Comparison of ENCODE assay signal across 8 mouse cellular contexts in genomic region chr2:72285888-72286661, GRCm38 (mm10). TPM values are rescaled to one million over a fixed set of nuclear protein-coding genes. Genes with fewer than 3 reads are reported as not detected.
DNase-seq lines count a peak whose midpoint lies in the region; ATAC-seq and TF ChIP-seq lines count a peak whose summit lies in the region.

No protein-coding gene starts in this region.

- no peaks in the 10 kb centered on the region for H3K27me3 ChIP-seq in CH12.LX (replicated peaks)
- H3K27me3 ChIP-seq in stomach, embryonic 15.5 days (replicated peaks): no peaks in the 10 kb centered on the region

- no peak for TF ChIP-seq CTCF in CH12.LX (conservative IDR thresholded peaks at IDR 0.05 in 1 of 2, IDR thresholded peaks at IDR 0.05 in 1 of 2; ENCODE audit: low read depth in 2 of 2, low read length in 2 of 2)

- no peak for TF ChIP-seq RAD21 in CH12.LX (IDR thresholded peaks at IDR 0.05; ENCODE audit: low read depth, low read length)

- peaks cover 0 to 29% of the 10 kb centered on the region in 2 experiments; a peak in 2 of 4 replicates for H3K4me1 ChIP-seq in CH12.LX (ENCODE audit: control insufficient read depth in 1 of 2, insufficient read depth in 2 of 2)
- 0 out of 2 replicates have a peak, but pooled peaks cover 6% of the 10 kb centered on the region for H3K4me1 ChIP-seq in stomach, embryonic 15.5 days

- no peak for TF ChIP-seq POLR2A in CH12.LX (IDR thresholded peaks at IDR 0.05; ENCODE audit: low read depth, low read length)

- no peak for TF ChIP-seq EP300 in CH12.LX (IDR thresholded peaks at IDR 0.05; ENCODE audit: low read length)

- peak; percentile 59 for DNase-seq in 3T3-L1 (ENCODE audit: low read depth, low spot score)
- no peak for DNase-seq in CH12.LX (ENCODE audit: extremely low read depth)
- peak; percentile 50 to 55 for DNase-seq in cerebellum, postnatal 10 days
- DNase-seq in gastrocnemius, postnatal 36 days: peak; percentile 16 to 43
- peak; percentile 66 for DNase-seq in kidney, postnatal 10 days
- DNase-seq in right cerebral cortex, postnatal 25 days: no peak

- H3K27ac ChIP-seq in CH12.LX (ENCODE audit: insufficient read depth, low read depth): no peak overlapping the region
- peak overlapping the region; percentile 57 for H3K27ac ChIP-seq in macrophage
- peak overlapping the region; percentile 57; the same call in 1 of the 2 replicates for H3K27ac ChIP-seq in stomach, embryonic 15.5 days

- peak overlapping the region; percentile 65 to 73 (median 66) for H3K4me3 ChIP-seq in CH12.LX (replicated peaks in 1 of 3; ENCODE audit: low read depth in 2 of 3, low read length in 2 of 3, poor library complexity in 1 of 3)
- peak overlapping the region; percentile 59 for H3K4me3 ChIP-seq in macrophage (ENCODE audit: inconsistent target)
- peak overlapping the region; percentile 81 for H3K4me3 ChIP-seq in stomach, embryonic 15.5 days (replicated peaks)

- peak; percentile 51 for ATAC-seq in stomach, embryonic 15.5 days (ENCODE audit: insufficient read depth, low FRiP score, low read depth)

- peak overlapping the region; percentile 35; the same call in 1 of the 2 replicates for H3K4me2 ChIP-seq in CH12.LX (ENCODE audit: insufficient read depth, low read depth, poor library complexity, severe bottlenecking)
- H3K4me2 ChIP-seq in stomach, embryonic 15.5 days: peak overlapping the region; percentile 70

- dilution Hi-C loops in CH12.LX (cut with MboI; ENCODE audit: extremely low pct_ligation_motif_present, extremely low pct_unique_long_range_greater_than_20kb, low sequenced_read_pairs): no loop called here

- H3K36me3 ChIP-seq in CH12.LX (replicated peaks in 1 of 2; ENCODE audit: control insufficient read depth in 1 of 2, insufficient read depth in 1 of 2, low read length in 1 of 2) (no peaks in the 10 kb centered on the region), macrophage (ENCODE audit: inconsistent target) (no peaks in the 10 kb centered on the region)
- no peaks in the 10 kb centered on the region for H3K36me3 ChIP-seq in stomach, embryonic 15.5 days

- no peaks in the 10 kb centered on the region for H3K79me2 ChIP-seq in CH12.LX (replicated peaks; ENCODE audit: control insufficient read depth, extremely low read depth, insufficient read depth, poor library complexity, severe bottlenecking)
- peaks cover 46% of the 10 kb centered on the region for H3K79me2 ChIP-seq in macrophage (ENCODE audit: inconsistent target)

- intact Hi-C loops in gastrocnemius, postnatal 36 days (cut with DNase I): loop anchor here (10.0 kb wide), 1 partner anchor 51 kb away; no protein-coding TSS in a partner anchor

- peak overlapping the region; percentile 73 for H3K9ac ChIP-seq in CH12.LX (ENCODE audit: insufficient read depth, low read depth)
- peak overlapping the region; percentile 78 for H3K9ac ChIP-seq in stomach, embryonic 15.5 days

- in situ Hi-C loops in CH12.LX (cut with MboI; ENCODE audit: low pct_ligation_motif_present, low pct_unique_long_range_greater_than_20kb, low sequenced_read_pairs): no loop called here

- under 1% methylated on average over 60 of the region's 60 CpGs for WGBS in macrophage (ENCODE audit: missing documents)
- WGBS in stomach, embryonic 15.5 days: 2% methylated on average over 59 of the region's 60 CpGs

- no peaks in the 10 kb centered on the region for H3K9me3 ChIP-seq in CH12.LX (replicated peaks; ENCODE audit: low read length)
- H3K9me3 ChIP-seq in stomach, embryonic 15.5 days: no peaks in the 10 kb centered on the region

TF ChIP-seq in CH12.LX, 34 proteins besides CTCF, POLR2A, EP300 and RAD21:
- no peak for TF ChIP-seq MAFK (IDR thresholded peaks at IDR 0.05; ENCODE audit: insufficient replicate concordance, low read length)
- no peak for TF ChIP-seq MAX (IDR thresholded peaks at IDR 0.05; ENCODE audit: low read length)
- TF ChIP-seq SIN3A (IDR thresholded peaks at IDR 0.05; ENCODE audit: low read length): peak; percentile 61; the same call in 1 of the 2 replicates
TF ChIP-seq in CH12.LX: peak in this region for 1.

RNA-seq across cellular contexts. Expression of gene Map3k20, which starts 0.6 kb away (rescaled TPM):
- 6.1 and 6.2 TPM in 2 replicates for total RNA-seq in CH12.LX (2012; rRNA removed)
- 6.6 TPM in 2 replicates for total RNA-seq in CH12.LX (2014; rRNA removed)
- polyA plus RNA-seq in CH12.LX (2012; ENCODE audit: insufficient read length, low read depth): 3.5 and 4.1 TPM in 2 replicates
- 100 to 1,000 TPM; 297 to 321 TPM for total RNA-seq in gastrocnemius, postnatal 36 days (2021)
- 100 to 1,000 TPM in 2 of 26 experiments, 10 to 100 TPM in 24; 37.3 to 146 (median 66.1) TPM for total RNA-seq in macrophage (2018; cell fraction: chromatin; rRNA removed)
- 10 to 100 TPM; 14.6 to 38.4 (median 24.7) TPM for total RNA-seq in macrophage (2018; cell fraction: cytosol; rRNA removed)
- 100 to 1,000 TPM in 1 of 26 experiments, 10 to 100 TPM in 25; 21.7 to 109 (median 43.0) TPM for total RNA-seq in macrophage (2018; cell fraction: nucleus; rRNA removed)
- 10.0 to 19.0 TPM (median 16.9 TPM) in 3 replicates for polyA plus RNA-seq in macrophage (2018)
- 20.0 and 20.7 TPM in 2 replicates for polyA plus RNA-seq in stomach, embryonic 15.5 days (2015; fragmentation: Nextera tagmentation; extraction: Ambion mirVana)

Comparison
In these comparisons a context has a peak if more than half of its experiments do, and no peak if none do; other contexts are left out.
1. DNase-seq: peak in 3T3-L1 (single experiment), cerebellum, postnatal 10 days (2 of 2), gastrocnemius, postnatal 36 days (2 of 2) and kidney, postnatal 10 days (single experiment); none in CH12.LX (single experiment) and right cerebral cortex, postnatal 25 days (single experiment).
2. Peak in every context shown above with its lines, with median percentiles within 50 percentile points of each other: H3K4me3 ChIP-seq.